Comparison of ENCODE assay signal across 8 mouse cellular contexts in genomic region chr5:82346672-82347071, GRCm38 (mm10).
DNase-seq lines count a peak whose midpoint lies in the region; ATAC-seq and TF ChIP-seq lines count a peak whose summit lies in the region.

No protein-coding gene starts in this region.

- no peak overlapping the region for H3K4me3 ChIP-seq in forebrain, embryonic 12.5 days (replicated peaks)
- no peak overlapping the region for H3K4me3 ChIP-seq in hindbrain, postnatal 0 days (ENCODE audit: low read length)
- H3K4me3 ChIP-seq in left cerebral cortex, adult 2 months = no peak overlapping the region

- WGBS in forebrain, embryonic 12.5 days = 10% methylated on average over 7 of the region's 7 CpGs
- 9% methylated on average over 7 of the region's 7 CpGs for WGBS in hindbrain, postnatal 0 days

- no peaks in the 10 kb centered on the region for H3K27me3 ChIP-seq in forebrain, embryonic 12.5 days
- no peaks in the 10 kb centered on the region for H3K27me3 ChIP-seq in hindbrain, postnatal 0 days (ENCODE audit: insufficient read depth, low read length)

- no peaks in the 10 kb centered on the region for H3K36me3 ChIP-seq in forebrain, embryonic 12.5 days (replicated peaks)
- no peaks in the 10 kb centered on the region for H3K36me3 ChIP-seq in hindbrain, postnatal 0 days (ENCODE audit: insufficient read depth, low read length)

- intact Hi-C loops in left cerebral cortex, adult 2 months (cut with DNase I) = loop anchor here (5.0 to 10.0 kb wide), 2 partner anchors 858 to 1324 kb away; partner anchors contain the start of gene Adgrl3

- no peak overlapping the region for H3K27ac ChIP-seq in forebrain, embryonic 12.5 days
- no peak overlapping the region for H3K27ac ChIP-seq in hindbrain, postnatal 0 days
- no peak overlapping the region for H3K27ac ChIP-seq in left cerebral cortex, adult 2 months

- TF ChIP-seq CTCF in hindbrain, postnatal 0 days (IDR thresholded peaks at IDR 0.05; ENCODE audit: low read depth) = peak; percentile 92
- peak; percentile 87 for TF ChIP-seq CTCF in left cerebral cortex, adult 2 months (IDR thresholded peaks at IDR 0.05)

- no peaks in the 10 kb centered on the region for H3K4me1 ChIP-seq in forebrain, embryonic 12.5 days
- H3K4me1 ChIP-seq in hindbrain, postnatal 0 days (ENCODE audit: insufficient read depth, low read length) = no peaks in the 10 kb centered on the region

- DNase-seq in adrenal gland, adult 8-10 months = peak; percentile 1
- DNase-seq in adrenal gland, adult 2 months = no peak
- peak; percentile 56 for DNase-seq in brain, embryonic 18.5 days (ENCODE audit: low read depth, low spot score)
- DNase-seq in hindbrain, postnatal 0 days (ENCODE audit: low spot score) = peak; percentile 95
- peak; percentile 53 to 68 for DNase-seq in left cerebral cortex, adult 2 months (ENCODE audit: extremely low spot score in 1 of 2, low spot score in 2 of 2)
- peak; percentile 40 for DNase-seq in neural tube, embryonic 10.5 days (ENCODE audit: extremely low spot score, low spot score)
- no peak for DNase-seq in thymus, postnatal 25 days

- H3K9me3 ChIP-seq in forebrain, embryonic 12.5 days = no peaks in the 10 kb centered on the region
- no peaks in the 10 kb centered on the region for H3K9me3 ChIP-seq in hindbrain, postnatal 0 days (ENCODE audit: low read length)

- H3K9ac ChIP-seq in forebrain, embryonic 12.5 days = no peak overlapping the region
- no peak overlapping the region for H3K9ac ChIP-seq in hindbrain, postnatal 0 days (replicated peaks; ENCODE audit: low read length)

- no peak overlapping the region for H3K4me2 ChIP-seq in forebrain, embryonic 12.5 days
- no peak overlapping the region for H3K4me2 ChIP-seq in hindbrain, postnatal 0 days (ENCODE audit: low read depth, low read length)

- peak; percentile 74 for ATAC-seq in forebrain, embryonic 12.5 days (ENCODE audit: low FRiP score)
- ATAC-seq in hindbrain, postnatal 0 days = peak; percentile 66; the same call in 1 of the 2 replicates

Comparison
In these comparisons a context has a peak if more than half of its experiments do, and no peak if none do; other contexts are left out.
1. DNase-seq: peak in adrenal gland, adult 8-10 months (single experiment), brain, embryonic 18.5 days (single experiment), hindbrain, postnatal 0 days (single experiment), left cerebral cortex, adult 2 months (2 of 2) and neural tube, embryonic 10.5 days (single experiment); none in adrenal gland, adult 2 months (single experiment) and thymus, postnatal 25 days (single experiment).